Mouse (Mus musculus): ENCODE measurements around the gene Phf11b. TPM values are rescaled to one million over a fixed set of nuclear protein-coding genes. Genes with fewer than 3 reads are reported as not detected.
"Not testable (repeated sequence)": the region's sequence is repeated elsewhere in the genome, so short reads cannot be mapped to it uniquely, and the experiment has no call there.

Phf11b gene
- not detected in 2 replicates for polyA plus RNA-seq (2012)

DNA sequence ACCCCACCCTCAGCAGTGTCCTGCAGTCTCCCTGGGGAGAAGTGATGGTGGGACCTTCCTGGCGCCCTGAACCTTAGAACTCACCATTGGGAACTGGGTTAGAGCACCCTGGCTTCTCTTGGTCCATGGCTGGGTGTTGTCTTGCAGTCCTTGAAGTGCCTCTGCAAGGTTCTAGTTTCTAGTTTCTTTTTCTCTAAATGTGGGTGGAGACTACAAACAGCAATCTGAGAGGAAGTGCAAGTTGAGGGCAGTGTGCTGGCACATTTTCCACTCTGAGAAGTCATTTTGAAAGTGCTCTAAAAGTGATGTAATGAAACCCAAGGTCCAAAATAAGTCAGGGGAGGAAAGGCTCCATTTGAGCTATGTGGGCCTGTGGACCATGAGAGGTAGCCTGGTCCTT is at the start of gene Phf11b:
Gene Phf11b (minus strand): TSS at position 163 of the 400 bp plus-strand sequence.
- not testable (repeated sequence) for H3K4me1 ChIP-seq (ENCODE audit: control insufficient read depth); H3K4me3 ChIP-seq (replicated peaks); H3K9me3 ChIP-seq (ENCODE audit: control insufficient read depth, low read length); H3K27me3 ChIP-seq (ENCODE audit: control insufficient read depth); H3K36me3 ChIP-seq (ENCODE audit: control insufficient read depth)

DNA sequence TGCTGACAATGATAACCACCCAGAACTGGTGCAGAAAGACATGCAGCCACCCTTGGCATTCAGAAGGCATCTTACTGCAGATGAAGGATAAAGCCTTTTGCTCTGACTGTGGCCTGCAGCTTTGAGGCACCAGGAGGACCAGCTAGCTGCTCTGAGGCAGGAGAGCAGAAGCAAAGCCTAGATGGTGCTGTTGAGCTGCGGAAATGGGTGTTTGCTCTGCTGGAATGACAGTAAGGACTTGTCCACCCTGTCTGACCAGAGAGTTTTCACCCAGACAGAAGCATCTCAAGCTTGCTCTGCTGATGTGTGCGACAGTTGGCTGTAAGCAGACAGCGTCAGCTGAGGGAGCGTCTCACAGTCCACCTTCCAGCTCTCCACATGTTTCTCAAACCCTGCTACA is 49.0 kb upstream of the Phf11b start:
- not testable (repeated sequence) for H3K4me1 ChIP-seq (ENCODE audit: control insufficient read depth); H3K4me3 ChIP-seq (replicated peaks); H3K27me3 ChIP-seq (ENCODE audit: control insufficient read depth); H3K36me3 ChIP-seq (ENCODE audit: control insufficient read depth); H3K9me3 ChIP-seq (ENCODE audit: control insufficient read depth, low read length)

DNA sequence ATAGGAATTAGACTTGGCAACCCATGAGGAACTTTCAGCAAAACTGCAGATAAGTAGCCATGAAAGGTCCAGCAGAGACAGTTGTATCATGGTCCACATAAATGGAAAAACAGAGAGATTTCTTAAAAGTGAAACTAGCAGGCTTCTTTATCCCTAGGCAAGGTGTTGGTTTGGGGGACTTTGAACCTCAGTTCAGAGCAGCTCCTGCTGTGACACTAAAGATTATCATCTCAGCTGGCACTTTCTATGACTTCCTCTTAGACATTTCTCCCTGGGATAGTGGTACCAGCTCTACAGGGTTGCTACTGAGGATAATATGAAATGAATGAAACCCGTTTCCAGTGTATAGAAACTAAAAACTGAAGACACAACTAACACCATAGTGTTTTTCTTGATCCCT is 48.4 kb upstream of the Phf11b start:
- H3K4me3 ChIP-seq (replicated peaks) = no peak overlapping the region
- no peaks in the 10 kb centered on the region for H3K27me3 ChIP-seq (ENCODE audit: control insufficient read depth)
- H3K36me3 ChIP-seq (ENCODE audit: control insufficient read depth) = peaks cover 2% of the 10 kb centered on the region
- no peaks in the 10 kb centered on the region for H3K9me3 ChIP-seq (ENCODE audit: control insufficient read depth, low read length)
- TF ChIP-seq TAL1 (IDR thresholded peaks at IDR 0.05; ENCODE audit: low read length) (no peak), GATA1 (IDR thresholded peaks at IDR 0.05; ENCODE audit: low read length) (no peak)
- H3K4me1 ChIP-seq (ENCODE audit: control insufficient read depth) = no peaks in the 10 kb centered on the region

DNA sequence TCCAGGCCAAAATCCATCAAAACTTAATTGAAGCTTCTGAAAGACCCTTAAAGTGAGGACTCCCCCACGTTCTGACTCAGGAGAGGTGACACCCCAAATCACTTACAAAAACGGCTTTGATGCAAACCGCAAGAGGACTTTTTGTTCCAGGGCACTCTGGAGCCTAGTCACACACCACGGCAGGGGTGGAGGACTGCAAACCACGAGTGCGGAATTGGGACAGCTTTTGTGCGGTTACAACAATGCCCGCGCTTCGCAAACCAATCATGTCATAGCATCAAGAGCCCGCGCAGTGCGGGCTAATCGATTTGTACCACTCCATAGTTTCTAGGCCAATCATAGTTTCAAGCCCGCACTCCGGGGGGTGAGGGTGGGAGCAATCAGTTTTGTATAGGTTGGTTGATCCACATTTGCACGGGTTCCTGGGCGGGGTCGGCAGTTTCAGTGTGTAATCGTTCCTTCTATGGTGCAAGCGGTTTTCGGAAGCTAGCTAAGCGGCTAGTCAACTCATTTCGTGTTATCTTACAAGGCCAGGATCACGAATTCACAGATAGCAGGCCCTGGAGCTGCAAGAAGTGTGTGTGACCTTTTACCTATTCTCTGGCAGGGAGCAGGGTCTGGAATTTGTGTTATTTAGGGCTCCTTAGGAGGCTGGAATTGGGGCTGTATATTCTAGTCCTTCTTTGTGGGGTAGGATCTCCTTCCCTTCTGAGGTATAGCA is 29.4 kb upstream of the Phf11b start:
- Histone ChIP-seq H3K27me3 (ENCODE audit: control insufficient read depth) (no peaks in the 10 kb centered on the region), H3K9me3 (ENCODE audit: control insufficient read depth, low read length) (peaks cover 20% of the 10 kb centered on the region), H3K36me3 (ENCODE audit: control insufficient read depth) (no peaks in the 10 kb centered on the region), H3K4me1 (ENCODE audit: control insufficient read depth) (no peaks in the 10 kb centered on the region), H3K4me3 (replicated peaks) (no peak overlapping the region)
- TF ChIP-seq GATA1 (IDR thresholded peaks at IDR 0.05; ENCODE audit: low read length) (no peak), TAL1 (IDR thresholded peaks at IDR 0.05; ENCODE audit: low read length) (no peak)

DNA sequence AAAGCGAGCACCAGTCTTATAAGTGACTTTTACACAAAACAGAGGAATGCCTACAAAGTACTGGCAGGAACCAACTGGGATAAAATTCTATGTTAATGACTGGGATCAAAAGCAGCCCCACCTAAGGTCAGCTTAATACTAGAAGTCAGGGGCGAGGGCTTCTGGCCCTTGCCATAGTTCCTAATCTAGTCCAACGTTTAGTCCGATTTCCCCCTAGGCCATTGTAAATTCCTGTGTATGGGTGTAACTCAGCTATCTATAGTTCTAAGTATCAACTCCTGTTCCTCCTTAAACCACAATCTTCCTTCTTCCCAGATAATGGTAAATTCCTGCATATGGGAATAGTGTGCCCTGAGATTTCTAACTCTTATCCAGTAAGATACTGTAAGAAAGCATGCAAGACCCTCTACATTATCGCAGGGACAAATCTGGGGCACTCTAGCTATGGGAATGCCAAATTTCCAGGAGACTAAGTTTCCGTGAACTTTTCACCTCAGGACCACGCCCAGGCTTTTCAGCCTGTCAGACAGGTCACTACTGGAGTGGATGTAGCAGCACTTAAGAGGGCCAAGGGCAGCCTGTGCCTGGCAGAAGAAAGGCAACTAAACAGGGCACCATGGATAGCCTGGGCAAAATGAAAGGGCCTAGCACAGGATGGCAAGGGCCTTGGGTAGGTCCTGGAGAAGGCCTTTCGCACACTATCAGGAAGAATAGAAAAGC is 25.4 kb upstream of the Phf11b start:
- H3K36me3 ChIP-seq (ENCODE audit: control insufficient read depth) = no peaks in the 10 kb centered on the region
- no peak for TF ChIP-seq GATA1 (IDR thresholded peaks at IDR 0.05; ENCODE audit: low read length)
- TF ChIP-seq TAL1 (IDR thresholded peaks at IDR 0.05; ENCODE audit: low read length) = no peak
- H3K9me3 ChIP-seq (ENCODE audit: control insufficient read depth, low read length) = peaks cover 12% of the 10 kb centered on the region
- H3K4me1 ChIP-seq (ENCODE audit: control insufficient read depth) = no peaks in the 10 kb centered on the region
- no peak overlapping the region for H3K4me3 ChIP-seq (replicated peaks)
- no peaks in the 10 kb centered on the region for H3K27me3 ChIP-seq (ENCODE audit: control insufficient read depth)

DNA sequence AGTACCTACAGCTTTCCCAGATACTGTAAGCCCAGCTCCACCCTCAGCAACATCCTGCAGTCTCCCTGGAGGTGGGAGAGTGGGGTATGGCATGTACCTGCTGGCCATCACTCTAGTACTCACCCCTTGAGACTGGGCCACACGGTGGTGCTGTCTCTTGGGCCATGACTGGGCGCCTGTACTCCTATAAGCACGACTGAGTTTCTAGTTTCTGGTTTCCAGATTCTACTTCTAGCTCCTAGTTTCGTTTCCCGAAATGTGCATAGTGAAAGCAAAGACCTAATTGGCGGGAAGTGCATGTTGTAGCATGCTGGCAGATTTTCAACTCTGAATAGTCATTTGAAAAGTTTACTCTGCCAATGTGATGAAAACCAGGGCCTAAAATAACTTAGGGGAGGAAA is 24.1 kb upstream of the Phf11b start, which contains the start of gene Phf11d:
Gene Phf11d (minus strand): TSS at position 227 of the 401 bp plus-strand sequence.
- no peaks in the 10 kb centered on the region for H3K36me3 ChIP-seq (ENCODE audit: control insufficient read depth)
- no peak within 1 kb of the TSS for H3K4me3 ChIP-seq (replicated peaks)
- H3K9me3 ChIP-seq (ENCODE audit: control insufficient read depth, low read length) = peaks cover 1% of the 10 kb centered on the region; the same call in 1 of the 2 replicates
- H3K27me3 ChIP-seq (ENCODE audit: control insufficient read depth) = no peaks in the 10 kb centered on the region
- no peak for TF ChIP-seq TAL1 (IDR thresholded peaks at IDR 0.05; ENCODE audit: low read length)
- no peak for TF ChIP-seq GATA1 (IDR thresholded peaks at IDR 0.05; ENCODE audit: low read length)
- no peaks in the 10 kb centered on the region for H3K4me1 ChIP-seq (ENCODE audit: control insufficient read depth)

DNA sequence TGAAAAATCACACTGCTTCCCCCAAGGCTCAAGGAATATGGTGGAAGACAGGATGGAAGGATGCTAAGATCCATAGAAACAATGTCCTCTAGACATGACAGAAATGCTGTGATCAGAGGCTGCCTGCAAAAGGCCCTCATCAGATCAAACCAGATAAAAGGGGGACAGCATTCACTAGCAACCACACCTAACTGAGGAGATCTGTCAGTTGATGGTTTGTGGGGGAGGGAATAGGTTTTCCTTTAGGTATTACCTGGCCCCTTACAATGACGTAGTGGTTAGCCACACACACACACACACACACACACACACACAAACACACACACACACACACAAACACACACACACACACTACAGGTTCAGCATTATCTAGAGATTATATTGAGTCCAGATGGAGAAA is 1.6 kb downstream of the Phf11b start:
- Histone ChIP-seq H3K4me3 (replicated peaks) (no peak overlapping the region), H3K4me1 (ENCODE audit: control insufficient read depth) (no peaks in the 10 kb centered on the region), H3K36me3 (ENCODE audit: control insufficient read depth) (no peaks in the 10 kb centered on the region), H3K9me3 (ENCODE audit: control insufficient read depth, low read length) (no peaks in the 10 kb centered on the region), H3K27me3 (ENCODE audit: control insufficient read depth) (no peaks in the 10 kb centered on the region)
- TF ChIP-seq GATA1 (IDR thresholded peaks at IDR 0.05; ENCODE audit: low read length) (no peak), TAL1 (IDR thresholded peaks at IDR 0.05; ENCODE audit: low read length) (no peak)

DNA sequence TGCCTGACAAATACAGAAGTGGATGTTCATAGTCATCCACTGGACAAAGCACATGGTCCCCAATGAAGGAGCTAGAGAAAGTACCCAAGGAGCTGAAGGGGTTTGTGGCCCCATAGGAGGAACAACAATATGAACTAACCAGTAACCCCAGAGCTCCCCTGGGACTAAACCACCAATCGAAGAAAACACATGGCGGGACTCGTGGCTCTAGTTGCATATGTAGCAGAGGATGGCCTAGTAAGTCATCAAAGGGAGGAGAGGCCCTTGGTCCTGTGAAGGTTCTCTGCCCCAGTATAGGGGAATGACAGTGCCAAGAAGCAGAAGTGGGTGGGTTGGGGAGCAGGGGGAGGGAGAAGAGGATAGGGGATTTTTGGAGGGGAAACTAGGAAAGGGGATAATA is 5.1 kb downstream of the Phf11b start:
- H3K4me1 ChIP-seq (ENCODE audit: control insufficient read depth); H3K27me3 ChIP-seq (ENCODE audit: control insufficient read depth); H3K9me3 ChIP-seq (ENCODE audit: control insufficient read depth, low read length); H3K36me3 ChIP-seq (ENCODE audit: control insufficient read depth); H3K4me3 ChIP-seq (replicated peaks): not testable (repeated sequence)

DNA sequence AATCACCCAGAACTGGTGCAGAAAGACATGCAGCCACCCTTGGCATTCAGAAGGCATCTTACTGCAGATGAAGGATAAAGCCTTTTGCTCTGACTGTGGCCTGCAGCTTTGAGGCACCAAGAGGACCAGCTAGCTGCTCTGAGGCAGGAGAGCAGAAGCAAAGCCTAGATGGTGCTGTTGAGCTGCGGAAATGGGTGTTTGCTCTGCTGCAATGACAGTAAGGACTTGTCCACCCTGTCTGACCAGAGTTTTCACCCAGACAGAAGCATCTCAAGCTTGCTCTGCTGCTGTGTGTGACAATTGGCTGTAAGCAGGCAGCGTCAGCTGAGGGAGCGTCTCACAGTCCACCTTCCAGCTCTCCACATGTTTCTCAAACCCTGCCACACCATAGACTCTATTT is 10.7 kb downstream of the Phf11b start:
- not testable (repeated sequence) for H3K36me3 ChIP-seq (ENCODE audit: control insufficient read depth); H3K4me1 ChIP-seq (ENCODE audit: control insufficient read depth); H3K27me3 ChIP-seq (ENCODE audit: control insufficient read depth); H3K4me3 ChIP-seq (replicated peaks); H3K9me3 ChIP-seq (ENCODE audit: control insufficient read depth, low read length)

DNA sequence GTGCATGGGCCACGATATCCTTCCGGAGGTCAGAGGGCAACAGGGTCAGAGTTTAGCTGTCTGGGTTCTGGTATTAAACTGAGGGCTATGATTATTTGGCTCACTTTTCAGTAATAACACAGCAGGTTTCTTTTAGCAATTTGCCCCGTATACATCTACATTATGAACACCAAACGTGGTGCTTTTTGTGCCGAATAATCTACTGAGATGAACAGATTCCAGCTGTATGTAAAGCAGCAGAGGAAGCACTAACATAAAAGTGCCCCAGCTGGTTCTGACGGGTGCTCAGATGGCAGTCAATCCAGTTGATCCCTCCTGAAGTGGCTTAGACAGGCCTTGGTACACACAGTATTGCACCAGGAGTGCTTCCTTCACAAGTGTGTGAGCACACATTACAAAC is 21.2 kb downstream of the Phf11b start:
- H3K4me1 ChIP-seq (ENCODE audit: control insufficient read depth); H3K9me3 ChIP-seq (ENCODE audit: control insufficient read depth, low read length); H3K36me3 ChIP-seq (ENCODE audit: control insufficient read depth); H3K27me3 ChIP-seq (ENCODE audit: control insufficient read depth); H3K4me3 ChIP-seq (replicated peaks): not testable (repeated sequence)

DNA sequence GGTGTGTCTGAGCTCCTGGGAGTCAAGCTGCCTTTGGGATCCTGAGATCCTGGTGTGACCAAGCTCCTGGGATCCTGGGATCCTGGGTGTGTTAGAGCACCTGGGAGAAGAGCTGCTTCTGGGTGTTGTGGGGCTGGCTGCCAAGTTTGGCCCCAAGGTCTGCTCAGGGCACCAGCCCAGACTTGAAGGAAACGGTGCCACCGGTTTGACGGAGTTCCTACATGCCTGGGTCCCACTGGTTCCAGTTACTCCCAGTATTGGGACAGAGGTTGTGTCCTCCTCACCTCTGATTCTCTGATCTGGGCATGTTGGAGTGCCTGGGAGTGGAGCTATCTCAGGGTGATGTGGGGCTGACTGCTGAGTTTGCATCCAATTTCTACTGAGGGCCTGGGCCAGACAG is 22.1 kb downstream of the Phf11b start:
- not testable (repeated sequence) for H3K36me3 ChIP-seq (ENCODE audit: control insufficient read depth); H3K4me3 ChIP-seq (replicated peaks); H3K27me3 ChIP-seq (ENCODE audit: control insufficient read depth); H3K4me1 ChIP-seq (ENCODE audit: control insufficient read depth); H3K9me3 ChIP-seq (ENCODE audit: control insufficient read depth, low read length)

DNA sequence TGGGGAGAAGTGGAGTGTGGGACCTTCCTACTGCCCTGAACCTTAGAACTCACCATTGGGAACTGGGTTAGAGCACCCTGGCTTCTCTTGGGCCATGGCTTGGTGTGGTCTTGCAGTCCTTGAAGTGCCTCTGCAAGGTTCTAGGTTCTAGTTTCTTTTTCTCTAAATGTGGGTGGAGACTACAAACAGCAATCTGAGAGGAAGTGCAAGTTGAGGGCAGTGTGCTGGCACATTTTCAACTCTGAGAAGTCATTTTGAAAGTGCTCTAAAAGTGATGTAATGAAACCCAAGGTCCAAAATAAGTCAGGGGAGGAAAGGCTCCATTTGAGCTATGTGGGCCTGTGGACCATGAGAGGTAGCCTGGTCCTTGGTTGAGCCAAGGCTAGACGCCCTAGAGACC is 43.8 kb downstream of the Phf11b start, which contains the start of gene Phf11a:
Gene Phf11a (minus strand): TSS at position 132 of the 400 bp plus-strand sequence.
- H3K4me3 ChIP-seq (replicated peaks); H3K27me3 ChIP-seq (ENCODE audit: control insufficient read depth); H3K36me3 ChIP-seq (ENCODE audit: control insufficient read depth); H3K9me3 ChIP-seq (ENCODE audit: control insufficient read depth, low read length): not testable (repeated sequence)
- H3K4me1 ChIP-seq (ENCODE audit: control insufficient read depth) = peaks cover 10% of the 10 kb centered on the region

DNA sequence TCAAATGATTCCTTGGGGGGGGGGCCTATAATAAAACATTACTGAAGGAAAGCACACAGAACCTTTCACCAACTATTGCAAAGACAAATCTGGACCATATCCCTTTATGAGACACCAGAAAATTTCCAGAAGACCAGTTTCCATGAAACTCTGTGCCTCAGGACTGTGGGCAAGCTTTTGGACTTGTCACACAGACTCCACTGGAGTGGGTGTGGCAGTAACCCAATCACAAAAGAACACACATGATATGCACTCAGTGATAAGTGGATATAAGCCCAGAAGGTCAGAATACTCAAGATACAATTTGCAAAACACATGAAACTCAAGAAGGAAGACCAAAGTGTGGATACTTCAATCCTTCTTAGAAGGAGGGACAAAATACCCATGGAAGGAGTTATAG is 49.4 kb downstream of the Phf11b start:
- not testable (repeated sequence) for H3K9me3 ChIP-seq (ENCODE audit: control insufficient read depth, low read length)
- H3K4me1 ChIP-seq (ENCODE audit: control insufficient read depth) = peaks cover 16% of the 10 kb centered on the region

DNA sequence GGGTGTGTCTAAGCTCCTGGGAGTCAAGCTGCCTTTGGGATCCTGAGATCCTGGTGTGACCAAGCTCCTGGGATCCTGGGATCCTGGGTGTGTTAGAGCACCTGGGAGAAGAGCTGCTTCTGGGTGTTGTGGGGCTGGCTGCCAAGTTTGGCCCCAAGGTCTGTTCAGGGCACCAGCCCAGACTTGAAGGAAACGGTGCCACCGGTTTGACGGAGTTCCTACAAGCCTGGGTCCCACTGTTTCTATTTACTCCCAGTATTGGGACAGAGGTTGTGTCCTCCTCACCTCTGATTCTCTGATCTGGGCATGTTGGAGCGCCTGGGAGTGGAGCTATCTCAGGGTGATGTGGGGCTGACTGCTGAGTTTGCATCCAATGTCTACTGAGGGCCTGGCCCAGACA is 66.2 kb downstream of the Phf11b start:
- H3K27me3 ChIP-seq (ENCODE audit: control insufficient read depth); H3K4me3 ChIP-seq (replicated peaks); H3K4me1 ChIP-seq (ENCODE audit: control insufficient read depth); H3K9me3 ChIP-seq (ENCODE audit: control insufficient read depth, low read length); H3K36me3 ChIP-seq (ENCODE audit: control insufficient read depth): not testable (repeated sequence)

More for the DNA sequence above, 49.4 kb downstream of the Phf11b start:
- not testable (repeated sequence) for H3K36me3 ChIP-seq (ENCODE audit: control insufficient read depth); H3K4me3 ChIP-seq (replicated peaks); H3K27me3 ChIP-seq (ENCODE audit: control insufficient read depth)
